Mouse (Mus musculus) myocyte (in vitro differentiated cells): ENCODE data around the gene Papss2. TPM values are rescaled to one million over a fixed set of nuclear protein-coding genes. Genes with fewer than 3 reads are reported as not detected.

ENCODE experiments used
- H3K27me3 ChIP-seq: one replicate; pipeline ENCODE4 v1.6.1; 2011; ENCODE audit not compliant: control insufficient read depth, insufficient read depth, insufficient read length
- H3K36me3 ChIP-seq: one replicate; pipeline ENCODE4 v1.6.1; 2011; ENCODE audit not compliant: control insufficient read depth, insufficient read depth
- H3K4me2 ChIP-seq: one replicate; pipeline ENCODE4 v1.6.1; 2011; ENCODE audit warnings: low read depth, control low read depth
- H3K4me3 ChIP-seq: one replicate; pipeline ENCODE4 v1.5.1; 2011; ENCODE audit warnings: mild to moderate bottlenecking, control low read depth, moderate library complexity
- H3K79me2 ChIP-seq: one replicate; pipeline ENCODE4 v1.6.1; 2011; ENCODE audit not compliant: control insufficient read depth, insufficient read depth
- H3ac ChIP-seq: one replicate; pipeline ENCODE4 v1.6.1; 2011; ENCODE audit not compliant: control insufficient read depth, insufficient read length
- CEBPB ChIP-seq: IDR thresholded peaks from 2 replicates; pipeline ENCODE4 v1.6.1; 2011; ENCODE audit warnings: mild to moderate bottlenecking, moderate library complexity; ENCODE audit not compliant: poor library complexity, insufficient read depth, severe bottlenecking
- E2F4 ChIP-seq: IDR thresholded peaks from one replicate; pipeline ENCODE4 v1.6.1; 2011; ENCODE audit warnings: mild to moderate bottlenecking, control low read depth, moderate library complexity; ENCODE audit not compliant: insufficient read depth
- MAX ChIP-seq: IDR thresholded peaks from one replicate; pipeline ENCODE4 v1.6.1; 2011; ENCODE audit warnings: low read depth, mild to moderate bottlenecking, control low read depth
- MYOD1 ChIP-seq, 3 experiments: IDR thresholded peaks; one replicate each; pipeline ENCODE4 v1.6.1; 2011; ENCODE audit warnings: control low read depth in 2 of 3, low read depth in 2 of 3, mild to moderate bottlenecking in 2 of 3, moderate library complexity in 1 of 3; ENCODE audit not compliant: insufficient read length in 2 of 3, control insufficient read depth in 1 of 3
- MYOG ChIP-seq, 3 experiments: IDR thresholded peaks; one replicate each; pipeline ENCODE4 v1.6.1; 2011; ENCODE audit warnings: control low read depth in 2 of 3, low read depth in 2 of 3, mild to moderate bottlenecking in 2 of 3; ENCODE audit not compliant: insufficient read length in 2 of 3, control insufficient read depth in 1 of 3, insufficient read depth in 1 of 3
- POLR2A ChIP-seq: IDR thresholded peaks from one replicate; pipeline ENCODE4 v1.6.1; 2011; ENCODE audit warnings: low read depth, mild to moderate bottlenecking, control low read depth, moderate library complexity; ENCODE audit not compliant: insufficient read length
- POLR2AphosphoS2 ChIP-seq: IDR thresholded peaks from one replicate; pipeline ENCODE4 v1.6.1; 2011; ENCODE audit warnings: low read depth, control low read depth; ENCODE audit not compliant: insufficient read length
- REST ChIP-seq: IDR thresholded peaks from one replicate; pipeline ENCODE4 v1.6.1; 2011; ENCODE audit warnings: mild to moderate bottlenecking, control low read depth, moderate library complexity; ENCODE audit not compliant: insufficient read depth, insufficient read length
- SRF ChIP-seq: IDR thresholded peaks from one replicate; pipeline ENCODE4 v1.6.1; 2011; ENCODE audit warnings: low read depth; ENCODE audit not compliant: control insufficient read depth, insufficient read length
- TCF12 ChIP-seq: IDR thresholded peaks from one replicate; pipeline ENCODE4 v1.6.1; 2011; ENCODE audit warnings: mild to moderate bottlenecking, control low read depth; ENCODE audit not compliant: poor library complexity, insufficient read depth, severe bottlenecking
- TCF3 ChIP-seq: IDR thresholded peaks from one replicate; pipeline ENCODE4 v1.6.1; 2011; ENCODE audit warnings: low read depth, control low read depth; ENCODE audit not compliant: insufficient read length
- USF1 ChIP-seq: IDR thresholded peaks from one replicate; pipeline ENCODE4 v1.6.1; 2011; ENCODE audit warnings: low read depth, mild to moderate bottlenecking, control low read depth, moderate library complexity
- polyA plus RNA-seq: library from polyadenylated mRNA; unstranded; fragments of >200 nt; fragmentation: generic; extraction: Trizol; gene quantifications from one replicate; pipeline ENCODE4 v1.2.1, GENCODE M21; 2012; ENCODE audit warnings: missing spikeins

Gene Papss2
- polyA plus RNA-seq, 1 experiment = 0.47 TPM

- Histone ChIP-seq H3K79me2 (no peaks in the 10 kb centered on the region), H3K4me3 (no peak overlapping the region), H3K4me2 (no peak overlapping the region), H3K27me3 (no peaks in the 10 kb centered on the region), H3ac (no peak overlapping the region), H3K36me3 (no peaks in the 10 kb centered on the region)
- TF ChIP-seq TCF3 (no peak), MYOD1 (IDR thresholded peaks at IDR 0.05; ENCODE audit: control insufficient read depth in 1 of 3, insufficient read length in 2 of 3, low read depth in 2 of 3) (no peak), E2F4 (no peak), POLR2A (no peak), REST (no peak), MAX (no peak), TCF12 (no peak), MYOG (IDR thresholded peaks at IDR 0.05; ENCODE audit: control insufficient read depth in 1 of 3, insufficient read depth in 1 of 3, insufficient read length in 2 of 3, low read depth in 2 of 3) (no peak), SRF (no peak), CEBPB (no peak), POLR2AphosphoS2 (no peak), USF1 (no peak)
These were observed 18.6 kb downstream of the Papss2 start for GRCm38 (mm10) chr19:32614046-32614771.

GRCm38 (mm10) chr19:32614772-32615099, 19.1 kb downstream of the Papss2 start:
- Histone ChIP-seq H3K79me2 (no peaks in the 10 kb centered on the region), H3K4me3 (no peak overlapping the region), H3K4me2 (no peak overlapping the region), H3K36me3 (no peaks in the 10 kb centered on the region), H3K27me3 (no peaks in the 10 kb centered on the region), H3ac (no peak overlapping the region)
- TF ChIP-seq REST (no peak), SRF (no peak), CEBPB (no peak), E2F4 (no peak), MAX (no peak), MYOD1 (IDR thresholded peaks at IDR 0.05; ENCODE audit: control insufficient read depth in 1 of 3, insufficient read length in 2 of 3, low read depth in 2 of 3) (no peak), USF1 (no peak)

- TF ChIP-seq MYOD1 (IDR thresholded peaks at IDR 0.05; ENCODE audit: control insufficient read depth in 1 of 3, insufficient read length in 2 of 3, low read depth in 2 of 3) = no peak
- no peak for TF ChIP-seq MYOG (IDR thresholded peaks at IDR 0.05; ENCODE audit: control insufficient read depth in 1 of 3, insufficient read depth in 1 of 3, insufficient read length in 2 of 3, low read depth in 2 of 3)
- TF ChIP-seq E2F4 = no peak
- TF ChIP-seq REST = no peak
- no peak for TF ChIP-seq TCF3
- TF ChIP-seq TCF12 = no peak
- no peak for TF ChIP-seq POLR2A
- TF ChIP-seq CEBPB = no peak
- no peak for TF ChIP-seq POLR2AphosphoS2
- TF ChIP-seq MAX = no peak
- no peak for TF ChIP-seq SRF
- TF ChIP-seq USF1 = no peak
- H3K36me3 ChIP-seq = no peaks in the 10 kb centered on the region
- H3K4me2 ChIP-seq = no peak overlapping the region
- H3K4me3 ChIP-seq = no peak overlapping the region
- H3ac ChIP-seq = no peak overlapping the region
- no peaks in the 10 kb centered on the region for H3K27me3 ChIP-seq
- no peaks in the 10 kb centered on the region for H3K79me2 ChIP-seq
These were observed 21.1 kb downstream of the Papss2 start for GRCm38 (mm10) chr19:32616646-32617045.

DNA sequence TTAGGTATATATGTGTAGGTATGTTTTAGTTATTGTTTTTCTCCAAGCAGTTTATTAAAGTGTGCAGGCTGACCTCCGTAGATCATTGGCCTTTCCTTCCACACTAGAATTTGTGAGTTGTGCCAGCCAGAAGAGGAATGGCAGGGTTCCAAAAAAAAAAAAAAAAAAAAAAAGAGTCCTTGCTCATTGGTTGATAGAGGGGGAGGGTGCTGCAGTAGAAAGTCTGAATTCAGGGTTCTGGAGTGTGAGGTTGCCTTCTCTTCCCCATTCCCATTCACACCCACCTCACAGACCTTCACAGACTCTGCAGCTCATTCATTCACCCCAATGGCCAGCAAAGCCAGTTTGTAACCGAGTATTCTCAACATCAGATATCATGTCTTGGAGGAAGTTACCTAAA, 24.1 kb downstream of the Papss2 start:
- Histone ChIP-seq H3K36me3 (no peaks in the 10 kb centered on the region), H3K4me3 (no peak overlapping the region), H3K4me2 (no peak overlapping the region), H3K79me2 (no peaks in the 10 kb centered on the region), H3ac (no peak overlapping the region), H3K27me3 (no peaks in the 10 kb centered on the region)
- TF ChIP-seq REST (no peak), MYOG (IDR thresholded peaks at IDR 0.05; ENCODE audit: control insufficient read depth in 1 of 3, insufficient read depth in 1 of 3, insufficient read length in 2 of 3, low read depth in 2 of 3) (no peak), MAX (no peak), MYOD1 (IDR thresholded peaks at IDR 0.05; ENCODE audit: control insufficient read depth in 1 of 3, insufficient read length in 2 of 3, low read depth in 2 of 3) (no peak), TCF3 (no peak), POLR2AphosphoS2 (no peak), USF1 (no peak), E2F4 (no peak), SRF (no peak), CEBPB (no peak), TCF12 (no peak), POLR2A (no peak)

DNA sequence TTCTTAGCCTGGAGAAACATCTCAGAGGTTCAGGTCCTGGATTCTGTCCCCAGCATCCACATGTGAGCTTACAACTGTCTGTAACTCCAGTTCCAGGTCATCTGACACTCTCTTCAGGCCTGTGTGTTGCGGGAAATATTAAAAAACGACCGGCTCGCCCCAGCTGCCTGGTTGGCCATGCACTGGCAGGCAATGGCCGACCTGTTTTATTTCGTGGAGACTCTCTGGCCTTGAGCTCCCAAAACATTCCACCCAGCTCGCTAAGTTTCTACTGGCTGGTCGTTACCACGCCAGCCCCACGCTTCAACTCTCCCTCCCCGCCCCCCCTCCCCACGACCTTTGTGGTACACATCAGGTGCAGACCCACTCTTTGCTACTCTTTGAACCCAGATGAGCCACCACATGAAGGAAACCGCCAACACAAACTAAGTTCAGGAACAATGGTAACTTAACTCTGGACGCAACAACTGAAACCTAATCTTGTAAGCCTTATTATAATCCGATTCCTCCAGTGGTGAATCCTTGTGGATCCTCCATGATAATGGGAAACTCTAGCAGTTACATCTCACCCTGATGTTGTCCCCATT, 25.4 kb downstream of the Papss2 start:
- TF ChIP-seq SRF (no peak), USF1 (no peak), MYOD1 (IDR thresholded peaks at IDR 0.05; ENCODE audit: control insufficient read depth in 1 of 3, insufficient read length in 2 of 3, low read depth in 2 of 3) (no peak), TCF12 (no peak), CEBPB (no peak), TCF3 (no peak), POLR2A (no peak), MAX (no peak), E2F4 (no peak)
- no peaks in the 10 kb centered on the region for H3K79me2 ChIP-seq
- no peaks in the 10 kb centered on the region for H3K36me3 ChIP-seq
- H3K4me2 ChIP-seq = no peak overlapping the region
- H3K27me3 ChIP-seq = peaks cover 4% of the 10 kb centered on the region
- H3ac ChIP-seq = no peak overlapping the region
- no peak overlapping the region for H3K4me3 ChIP-seq
